Mouse (Mus musculus) embryonic fibroblast, embryonic 13.5 days (primary cell): Measurements from ENCODE around the gene Hist1h4d. TPM values are rescaled to one million over a fixed set of nuclear protein-coding genes. Genes with fewer than 3 reads are reported as not detected.
"Not testable (repeated sequence)": the region's sequence is repeated elsewhere in the genome, so short reads cannot be mapped to it uniquely, and the experiment has no call there.

Experiments
- H3K27ac ChIP-seq: 2 replicates; pipeline ENCODE4 v1.5.1; 2012; ENCODE audit warnings: low read length, control low read depth, inconsistent platforms; ENCODE audit not compliant: insufficient read depth
- H3K4me1 ChIP-seq: 2 replicates; pipeline ENCODE4 v1.6.1; 2011; ENCODE audit warnings: low read length; ENCODE audit not compliant: control insufficient read depth, insufficient read depth
- H3K4me3 ChIP-seq: 2 replicates; pipeline ENCODE4 v1.5.1; 2011; ENCODE audit warnings: mild to moderate bottlenecking, control low read depth, low read length; ENCODE audit not compliant: insufficient read depth
- CTCF ChIP-seq: IDR thresholded peaks from 2 replicates; pipeline ENCODE4 v1.5.1; 2011; ENCODE audit warnings: mild to moderate bottlenecking, control low read depth, low read length, moderate library complexity, borderline replicate concordance; ENCODE audit not compliant: insufficient read depth
- POLR2A ChIP-seq: IDR thresholded peaks from 2 replicates; pipeline ENCODE4 v1.6.1; 2011; ENCODE audit warnings: low read depth, mild to moderate bottlenecking, control low read depth, low read length, moderate library complexity
- polyA plus RNA-seq: library from polyadenylated mRNA; stranded (reverse); fragments of >200 nt; gene quantifications from 2 replicates; pipeline ENCODE4 v1.2.4, GENCODE M21; 2011; ENCODE audit warnings: low read depth; ENCODE audit not compliant: missing spikeins, insufficient read length

The Hist1h4d gene
- polyA plus RNA-seq, 1 experiment, result 6.8 TPM

DNA sequence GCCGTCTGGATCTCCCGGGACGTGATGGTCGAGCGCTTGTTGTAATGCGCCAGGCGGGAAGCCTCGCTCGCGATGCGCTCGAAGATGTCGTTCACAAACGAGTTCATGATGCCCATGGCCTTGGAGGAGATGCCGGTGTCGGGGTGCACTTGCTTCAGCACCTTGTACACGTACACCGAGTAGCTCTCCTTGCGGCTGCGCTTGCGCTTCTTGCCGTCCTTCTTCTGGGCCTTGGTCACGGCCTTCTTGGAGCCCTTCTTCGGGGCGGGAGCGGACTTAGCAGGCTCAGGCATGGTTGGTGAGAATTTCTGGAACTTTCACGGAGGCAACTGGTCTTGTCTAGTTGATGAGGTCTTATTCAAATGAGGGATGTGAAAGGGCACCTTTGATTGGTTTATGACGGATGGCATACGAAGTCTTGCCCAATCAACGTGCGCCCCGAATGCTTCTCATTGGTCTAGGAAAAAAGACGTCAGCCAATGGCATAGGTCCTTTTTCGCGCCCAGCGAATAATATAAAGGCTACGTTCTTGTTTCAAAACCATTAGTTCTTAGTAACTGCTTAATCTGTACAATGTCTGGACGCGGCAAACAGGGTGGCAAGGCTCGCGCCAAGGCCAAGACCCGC lies 7.4 kb upstream of the Hist1h4d start, which contains the start of the genes Hist1h2bf and Hist1h2ad:
Hist1h2bf (minus strand) TSS at position 299 of the 627 bp plus-strand sequence.
Hist1h2ad (plus strand) TSS at position 484 of the 627 bp plus-strand sequence.
- peak; percentile 69; the same call in 1 of the 2 replicates for TF ChIP-seq POLR2A
- Histone ChIP-seq H3K4me3 (peak within 1 kb of the TSS; percentile 49), H3K27ac (peak within 1 kb of the TSS; percentile 92)
- H3K4me1 ChIP-seq, result not testable (repeated sequence)

DNA sequence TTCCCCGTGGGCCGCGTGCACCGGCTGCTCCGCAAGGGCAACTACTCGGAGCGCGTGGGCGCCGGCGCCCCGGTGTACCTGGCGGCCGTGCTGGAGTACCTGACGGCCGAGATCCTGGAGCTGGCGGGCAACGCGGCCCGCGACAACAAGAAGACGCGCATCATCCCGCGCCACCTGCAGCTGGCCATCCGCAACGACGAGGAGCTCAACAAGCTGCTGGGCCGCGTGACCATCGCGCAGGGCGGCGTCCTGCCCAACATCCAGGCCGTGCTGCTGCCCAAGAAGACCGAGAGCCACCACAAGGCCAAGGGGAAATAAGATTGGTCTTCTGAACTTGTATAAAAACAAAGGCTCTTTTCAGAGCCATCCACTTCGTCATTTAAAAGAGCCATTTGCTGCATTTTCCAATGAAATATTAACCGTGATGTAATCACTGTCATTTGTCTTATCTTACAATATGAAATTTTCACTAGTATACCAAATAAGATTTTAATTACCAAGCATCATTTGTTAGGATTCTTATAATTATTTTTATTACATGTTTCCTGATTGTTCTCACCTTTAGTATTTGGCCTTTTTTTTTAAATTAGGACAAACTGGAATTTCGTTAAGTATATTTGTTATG lies 6.7 kb upstream of the Hist1h4d start:
- peak; percentile 65; the same call in 1 of the 2 replicates for TF ChIP-seq POLR2A
- not testable (repeated sequence) for H3K4me1 ChIP-seq
- H3K4me3 ChIP-seq, result peak overlapping the region; percentile 13; the same call in 1 of the 2 replicates
- peak overlapping the region; percentile 85 for H3K27ac ChIP-seq

DNA sequence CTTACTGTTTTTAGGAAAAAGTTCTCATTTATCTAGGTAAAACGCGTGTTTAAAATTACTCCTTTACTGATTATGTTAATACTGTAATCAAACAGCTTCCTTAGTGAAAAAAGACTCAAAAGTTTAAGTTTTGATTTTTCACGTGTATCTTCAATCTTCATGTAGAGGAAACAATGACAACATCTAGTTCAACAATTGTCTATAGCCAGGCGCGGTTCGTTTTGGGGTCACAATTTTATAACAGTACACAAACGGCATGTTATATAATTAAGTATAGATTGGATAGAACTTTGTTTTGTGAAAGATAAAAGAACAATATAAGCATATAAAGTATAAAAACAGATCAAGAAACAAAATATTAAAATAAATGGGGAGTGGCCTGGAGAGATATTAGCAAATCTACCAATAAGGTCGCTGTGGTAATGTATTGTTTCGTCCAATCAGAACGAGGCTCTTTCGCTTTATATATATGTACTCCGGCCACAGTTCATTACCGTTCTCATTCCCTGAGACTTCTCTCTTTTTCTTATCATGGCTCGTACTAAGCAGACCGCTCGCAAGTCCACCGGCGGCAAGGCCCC lies 6.0 kb upstream of the Hist1h4d start, which contains the start of gene Hist1h3d:
Hist1h3d (plus strand) TSS at position 493 of the 581 bp plus-strand sequence.
- peak within 1 kb of the TSS; percentile 54 for H3K4me3 ChIP-seq
- no peaks in the 10 kb centered on the region for H3K4me1 ChIP-seq
- TF ChIP-seq POLR2A (no peak; the same call in 1 of the 2 replicates), CTCF (no peak)
- peak within 1 kb of the TSS; percentile 85 for H3K27ac ChIP-seq

DNA sequence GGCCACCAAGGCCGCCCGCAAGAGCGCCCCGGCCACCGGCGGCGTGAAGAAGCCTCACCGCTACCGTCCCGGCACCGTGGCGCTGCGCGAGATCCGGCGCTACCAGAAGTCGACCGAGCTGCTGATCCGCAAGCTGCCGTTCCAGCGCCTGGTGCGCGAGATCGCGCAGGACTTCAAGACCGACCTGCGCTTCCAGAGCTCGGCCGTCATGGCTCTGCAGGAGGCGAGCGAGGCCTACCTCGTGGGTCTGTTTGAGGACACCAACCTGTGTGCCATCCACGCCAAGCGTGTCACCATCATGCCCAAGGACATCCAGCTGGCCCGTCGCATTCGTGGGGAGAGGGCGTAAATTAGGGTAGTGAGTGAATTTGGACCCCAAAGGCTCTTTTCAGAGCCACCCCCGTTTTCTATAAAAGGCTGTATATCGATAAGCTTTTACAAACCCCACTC lies 5.5 kb upstream of the Hist1h4d start:
- Histone ChIP-seq H3K27ac (peak overlapping the region; percentile 80), H3K4me3 (peak overlapping the region; percentile 54)
- not testable (repeated sequence) for H3K4me1 ChIP-seq
- TF ChIP-seq POLR2A, result peak; percentile 81

DNA sequence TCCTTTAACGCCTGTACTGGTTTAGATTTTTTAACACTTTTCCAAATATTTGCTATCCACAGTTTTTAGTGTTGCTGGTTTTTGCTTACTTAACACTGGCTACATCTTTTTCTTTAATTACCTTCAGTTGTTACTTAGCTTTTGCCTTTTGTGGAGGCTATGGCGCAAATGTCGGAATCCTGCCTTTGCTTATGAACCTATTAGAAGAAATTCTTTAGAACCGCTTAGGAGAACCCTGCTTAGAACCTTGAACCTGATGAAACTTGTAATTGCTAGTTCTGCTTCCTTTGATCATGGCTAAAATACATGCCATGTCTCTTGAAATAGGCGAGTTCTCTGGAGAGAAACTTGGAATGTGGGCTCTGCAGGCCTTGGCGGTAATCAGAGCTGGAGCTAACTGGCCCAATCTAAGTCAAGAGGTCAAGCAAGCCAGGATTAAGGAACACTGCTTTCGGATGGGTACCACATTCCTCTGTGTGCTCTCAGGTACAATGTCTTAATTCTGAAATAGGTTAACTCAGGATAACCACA lies 5.0 kb upstream of the Hist1h4d start:
- Histone ChIP-seq H3K4me1 (no peaks in the 10 kb centered on the region), H3K27ac (peak overlapping the region; percentile 80), H3K4me3 (peak overlapping the region; percentile 54)
- TF ChIP-seq POLR2A, result peak; percentile 72
- no peak for TF ChIP-seq CTCF

DNA sequence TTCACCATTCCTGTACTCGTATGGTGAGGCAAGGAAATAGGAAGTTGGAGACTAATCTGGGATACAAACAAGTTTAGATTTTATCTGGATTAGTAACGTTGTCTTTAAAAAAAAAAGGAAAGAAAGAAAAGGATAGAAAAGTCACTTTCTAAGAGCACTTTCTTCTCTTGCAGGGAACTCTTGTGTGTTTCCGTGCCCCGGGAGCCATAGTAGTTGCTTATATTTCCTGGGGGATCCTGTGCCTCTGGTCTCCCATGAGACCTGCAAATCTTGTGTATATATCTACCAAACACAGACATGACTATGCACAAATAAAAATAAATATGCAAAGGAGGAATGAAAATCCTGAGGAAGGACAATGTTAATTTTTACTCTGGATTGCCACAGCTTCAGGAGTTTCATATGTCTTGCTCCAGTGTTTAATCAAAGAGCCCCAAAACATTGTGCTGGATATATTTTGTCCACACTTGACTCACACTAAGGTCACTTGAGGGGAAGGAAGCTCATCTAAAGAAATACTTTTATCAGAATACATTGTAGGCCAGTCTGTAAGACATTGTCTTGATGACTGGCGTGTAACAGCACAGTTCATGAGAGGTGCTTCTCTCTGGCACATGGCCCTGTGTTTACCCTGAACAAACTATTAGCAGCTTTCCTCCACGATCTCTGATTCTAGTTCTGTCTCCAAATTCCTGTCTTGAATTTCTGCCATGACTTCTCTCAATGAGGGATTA lies 4.3 kb upstream of the Hist1h4d start:
- TF ChIP-seq POLR2A (no peak), CTCF (no peak)

DNA sequence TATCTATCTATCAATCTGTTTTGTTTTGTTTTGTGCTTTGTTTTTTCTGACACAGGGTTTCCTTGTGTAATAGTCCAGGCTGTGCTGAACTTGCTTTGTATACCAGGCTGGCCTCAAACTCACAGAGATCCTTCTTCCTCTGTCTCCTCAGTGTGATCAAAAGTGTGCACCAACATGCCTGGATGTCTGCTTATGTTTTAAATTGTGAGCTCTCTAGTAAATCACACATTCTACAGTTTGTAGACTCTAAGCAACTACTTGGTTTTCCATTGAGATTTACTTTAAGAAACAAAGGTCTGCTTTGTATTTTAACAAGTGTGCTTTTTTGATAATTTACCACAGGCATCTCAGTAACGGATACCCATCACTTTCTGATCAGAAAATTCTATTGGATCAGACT lies 3.6 kb upstream of the Hist1h4d start:
- H3K27ac ChIP-seq, result no peak overlapping the region
- H3K4me3 ChIP-seq, result no peak overlapping the region
- TF ChIP-seq POLR2A (no peak), CTCF (no peak)
- H3K4me1 ChIP-seq, result no peaks in the 10 kb centered on the region

More for the DNA sequence above, 4.3 kb upstream of the Hist1h4d start:
- H3K4me3 ChIP-seq, result peak overlapping the region; percentile 54
- peak overlapping the region; percentile 76 for H3K27ac ChIP-seq
- H3K4me1 ChIP-seq, result no peaks in the 10 kb centered on the region

DNA sequence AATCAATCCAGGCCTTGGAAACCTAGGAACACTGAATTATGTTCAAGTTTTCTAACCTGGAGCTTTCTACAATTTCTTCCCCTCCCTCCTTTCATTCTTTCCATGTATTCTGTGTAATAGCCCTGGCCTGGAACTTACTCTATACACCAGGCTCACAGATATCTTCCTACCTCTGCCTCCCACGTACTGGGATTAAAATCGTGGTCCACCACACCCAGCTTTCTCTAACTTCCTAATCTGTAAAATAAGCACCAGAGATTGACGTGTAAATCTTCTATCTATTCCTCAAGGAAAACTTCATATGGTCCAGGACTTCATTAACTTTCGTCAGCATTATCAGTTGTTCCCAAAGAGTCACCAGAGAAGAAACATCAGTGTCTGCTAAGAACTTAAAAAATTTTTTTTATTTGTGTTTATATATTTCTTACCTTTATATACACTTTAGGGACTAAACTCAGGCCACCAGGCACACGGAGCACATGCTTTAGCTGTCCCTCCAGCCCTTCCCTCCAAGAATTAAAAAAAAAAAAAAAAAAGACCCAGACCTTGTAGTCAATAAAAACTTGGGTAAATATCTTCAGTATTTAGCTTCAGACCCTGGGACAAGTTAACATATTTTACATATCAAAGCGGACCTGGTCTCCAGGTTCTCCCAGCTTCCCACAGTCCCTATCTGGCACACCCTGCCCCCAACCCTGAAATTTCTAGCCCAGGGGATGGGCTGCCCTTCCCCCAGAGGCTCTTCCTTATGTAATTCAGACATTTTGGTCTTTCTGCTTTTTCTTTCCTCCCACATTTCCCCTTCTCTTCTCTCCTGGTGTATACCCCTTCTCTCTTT lies 1.0 kb downstream of the Hist1h4d start:
- peak overlapping the region; percentile 66 for H3K4me3 ChIP-seq
- peaks cover 3% of the 10 kb centered on the region for H3K4me1 ChIP-seq
- peak; percentile 57 for TF ChIP-seq POLR2A
- TF ChIP-seq CTCF, result no peak
- H3K27ac ChIP-seq, result peak overlapping the region; percentile 64
